Mouse (Mus musculus): ENCODE results near the gene Ppl.

- TF ChIP-seq POLR2A (IDR thresholded peaks at IDR 0.05; ENCODE audit: control insufficient read depth, extremely low read depth, insufficient read depth, low read length, poor library complexity), result no peak
- TF ChIP-seq CTCF (IDR thresholded peaks at IDR 0.05; ENCODE audit: borderline replicate concordance, control insufficient read depth, extremely low read depth, insufficient read depth, low read length, poor library complexity), result no peak
Observed at GRCm38 (mm10) chr16:5156495-5156894, 24.3 kb upstream of the Ppl start.

Measured in thymus, adult 2 months (tissue).